Mouse (Mus musculus): ENCODE results near the gene Foxp1.

- TF ChIP-seq GATA1 (IDR thresholded peaks at IDR 0.05; ENCODE audit: borderline replicate concordance, low read length) (no peak), FLI1 (IDR thresholded peaks at IDR 0.05; ENCODE audit: low read length) (no peak)
Measured at GRCm38 (mm10) chr6:99481568-99481967, 41.0 kb downstream of the Foxp1 start.
